Mouse (Mus musculus): ENCODE data around the gene Npepps.
"Not testable (repeated sequence)": the region's sequence is repeated elsewhere in the genome, so short reads cannot be mapped to it uniquely, and the experiment has no call there.

The Npepps gene

GRCm38 (mm10) chr11:97280216-97280861 lies at the start of gene Npepps:
Npepps (minus strand) TSS chr11:97280638.
- DNase-seq (ENCODE audit: low read depth), result peak; percentile 37

DNA sequence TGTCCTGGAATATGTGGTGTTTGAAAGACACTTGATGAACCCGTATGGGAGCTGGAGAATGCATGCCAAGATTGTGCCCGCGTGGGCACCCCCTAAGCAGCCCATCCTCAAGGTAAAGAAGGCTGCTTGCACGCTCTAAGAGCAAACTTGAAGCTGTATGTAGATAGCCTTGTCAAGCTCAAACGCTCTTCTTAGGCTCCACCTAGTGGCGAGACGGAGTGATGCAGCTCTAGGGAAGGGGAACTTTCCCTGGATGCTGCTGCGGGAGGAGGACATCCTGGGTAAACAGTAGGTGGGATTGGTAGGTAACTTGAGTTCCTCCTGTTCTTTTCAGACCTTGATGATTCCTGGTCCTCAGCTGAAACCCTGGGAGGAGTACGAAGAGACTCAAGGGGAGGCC lies 47.7 kb upstream of the Npepps start:
- DNase-seq (ENCODE audit: low read depth), result no peak

- no peak for DNase-seq (ENCODE audit: low read depth)
These were observed 44.8 kb upstream of the Npepps start for GRCm38 (mm10) chr11:97325224-97325623.

- DNase-seq (ENCODE audit: low read depth), result not testable (repeated sequence)
These were observed 41.6 kb upstream of the Npepps start for GRCm38 (mm10) chr11:97321894-97322600.

GRCm38 (mm10) chr11:97321197-97321596 lies 40.8 kb upstream of the Npepps start:
- no peak for DNase-seq (ENCODE audit: low read depth)

DNA sequence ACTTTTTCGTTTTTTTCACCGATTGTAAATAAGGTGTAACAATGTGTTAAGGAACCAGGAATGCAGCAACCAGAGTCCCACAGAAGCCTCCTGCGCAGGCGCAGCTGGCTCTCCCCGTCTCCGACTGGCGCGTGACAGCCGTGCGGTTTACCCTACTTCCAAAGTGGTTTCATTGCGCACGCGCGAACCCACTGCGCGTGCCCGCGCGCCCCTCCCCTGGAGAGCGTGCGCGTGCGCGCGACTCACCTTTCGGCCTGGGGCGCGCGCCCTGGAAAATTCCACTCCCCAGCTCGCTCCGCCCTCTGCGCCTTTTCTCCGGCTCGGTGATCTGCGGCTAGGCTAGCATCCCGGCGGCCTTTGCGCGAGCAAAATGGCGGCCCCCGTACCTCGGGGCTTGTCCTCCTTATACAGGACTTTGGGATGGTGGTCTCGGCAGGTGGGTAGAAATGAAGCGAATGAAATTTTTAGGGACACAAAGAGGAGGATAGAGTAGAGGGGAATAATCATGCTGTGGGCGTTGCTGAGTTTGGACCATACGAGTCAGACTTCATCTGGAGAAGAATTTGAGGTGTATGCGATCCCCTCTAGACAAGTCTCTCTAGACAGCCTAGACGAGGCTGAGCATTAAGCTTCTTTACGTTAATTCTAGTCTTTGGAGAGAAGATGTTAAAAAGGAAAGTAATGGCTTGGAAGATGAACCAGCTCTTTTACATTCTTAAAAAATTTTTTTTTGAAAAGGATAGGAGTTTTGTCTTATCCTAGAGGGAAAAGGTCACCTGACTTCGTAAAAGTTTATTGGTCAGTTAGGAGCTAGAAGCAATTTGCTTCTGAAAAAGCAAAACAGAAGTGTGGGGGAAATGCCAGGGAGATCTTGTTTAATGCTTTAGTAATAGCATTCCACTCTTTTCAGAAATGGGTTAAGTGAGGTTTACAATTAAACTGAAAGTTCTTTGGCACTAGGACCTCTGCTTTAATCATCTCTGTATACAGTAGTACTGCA lies 35.4 kb upstream of the Npepps start, which contains the start of gene Mrpl45:
Gene Mrpl45, plus strand, starts transcription at position 213 of the 1,000 bp plus-strand sequence.
- peak; percentile 97 for DNase-seq (ENCODE audit: low read depth)

- no peak for DNase-seq (ENCODE audit: low read depth)
These were observed 34.5 kb upstream of the Npepps start for GRCm38 (mm10) chr11:97314751-97315503.

DNA sequence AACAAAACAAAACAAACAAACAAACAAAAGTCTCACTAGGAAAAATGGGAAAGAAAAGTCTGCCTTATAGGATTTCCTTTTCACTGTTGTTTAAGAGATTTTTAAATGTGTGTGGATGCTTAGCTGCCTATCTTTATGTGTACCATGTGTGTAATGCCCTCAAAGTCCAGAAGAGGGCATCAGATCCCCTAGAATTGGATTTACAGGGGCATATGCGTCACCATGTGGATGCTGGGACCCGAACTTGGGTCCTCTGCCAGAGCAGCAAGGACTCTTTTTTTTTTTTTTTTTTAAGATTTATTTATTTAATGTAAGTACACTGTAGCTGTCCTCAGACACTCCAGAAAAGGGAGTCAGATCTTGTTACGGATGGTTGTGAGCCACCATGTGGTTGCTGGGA lies 33.7 kb upstream of the Npepps start:
- no peak for DNase-seq (ENCODE audit: low read depth)

DNA sequence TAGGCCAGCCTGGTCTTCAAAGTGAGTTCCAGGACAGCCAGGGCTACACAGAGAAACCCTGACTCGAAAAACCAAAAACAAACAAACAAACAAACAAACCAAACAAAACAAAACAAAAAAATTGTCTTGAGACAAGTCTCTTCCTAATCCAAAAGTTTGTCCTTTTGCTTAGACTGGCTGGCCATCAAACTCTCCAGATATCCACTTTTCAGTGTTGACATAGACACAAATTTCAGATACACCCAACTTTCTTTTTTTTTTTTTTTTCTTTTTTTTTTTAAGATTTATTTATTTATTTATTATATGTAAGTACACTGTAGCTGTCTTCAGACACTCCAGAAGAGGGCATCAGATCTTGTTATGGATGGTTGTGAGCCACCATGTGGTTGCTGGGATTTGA lies 32.4 kb upstream of the Npepps start:
- not testable (repeated sequence) for DNase-seq (ENCODE audit: low read depth)

DNA sequence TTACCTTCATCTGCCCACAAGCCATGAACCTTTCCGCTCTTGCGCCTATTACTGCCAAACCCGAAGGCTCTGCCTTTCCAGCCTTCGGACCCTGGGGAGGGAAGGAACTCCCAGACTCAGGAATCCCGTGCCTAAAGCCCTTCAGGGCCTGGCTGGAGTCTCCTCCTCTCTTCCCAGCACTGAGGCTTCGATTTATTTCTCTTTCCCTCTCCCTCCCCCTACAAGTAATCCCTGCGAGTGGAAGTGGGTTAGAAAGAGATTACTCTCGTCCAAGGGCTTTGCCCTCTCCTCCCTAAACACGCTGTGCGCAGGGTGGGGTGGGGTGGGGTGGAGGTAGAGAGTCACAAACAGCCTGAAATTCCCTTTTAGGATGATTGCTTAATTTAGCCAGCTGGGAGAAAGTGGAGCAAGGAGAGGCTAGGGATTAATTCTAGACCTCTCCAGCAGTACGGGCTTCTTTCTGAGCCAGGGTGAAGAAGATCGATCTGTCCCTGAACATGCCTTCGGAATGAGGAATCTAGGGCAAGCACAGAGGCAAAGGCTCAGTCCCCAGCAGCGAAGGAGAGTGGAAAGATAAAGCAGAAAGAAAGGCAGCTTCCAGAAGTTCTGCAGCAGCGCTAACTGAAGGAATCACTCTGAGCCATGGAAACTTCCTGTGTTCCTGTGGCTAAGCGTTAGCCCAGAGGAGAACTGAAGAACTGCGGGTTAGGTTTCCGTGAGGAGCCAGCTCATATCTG lies 30.6 kb upstream of the Npepps start:
- DNase-seq (ENCODE audit: low read depth), result no peak

GRCm38 (mm10) chr11:97309911-97310571 lies 29.6 kb upstream of the Npepps start:
- peak; percentile 60 for DNase-seq (ENCODE audit: low read depth)

- peak; percentile 37 for DNase-seq (ENCODE audit: low read depth)
These were observed 29.0 kb upstream of the Npepps start for GRCm38 (mm10) chr11:97309451-97309836.

DNA sequence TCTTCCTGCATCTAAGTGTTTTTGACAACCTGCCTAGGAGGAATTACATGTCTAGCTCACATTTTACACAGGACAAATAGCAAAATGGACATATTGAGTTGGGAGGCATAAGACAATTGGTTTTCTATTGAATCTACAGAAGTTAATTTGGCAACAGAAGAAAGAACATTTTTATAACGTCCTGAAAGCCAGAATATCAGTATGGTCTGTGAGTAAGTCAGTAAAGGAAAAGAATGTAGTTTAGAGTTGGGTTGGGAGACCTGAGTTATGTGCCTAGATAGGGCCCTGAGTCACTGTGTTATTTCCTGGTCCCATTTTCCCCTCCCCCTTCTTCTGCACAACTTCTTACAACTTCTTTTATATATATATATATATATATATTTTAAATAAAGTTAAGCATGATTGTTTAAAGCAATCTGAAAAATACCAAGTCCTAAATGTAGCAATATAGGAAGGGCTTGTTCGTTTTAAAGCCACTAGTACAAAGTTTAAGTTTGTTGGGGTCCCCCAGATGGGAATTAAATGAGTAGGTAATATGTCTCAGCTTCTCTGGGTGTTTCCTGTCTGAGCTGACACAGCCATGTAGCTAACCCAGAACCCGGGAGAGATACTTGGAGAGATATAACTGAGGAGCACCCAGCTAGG lies 28.5 kb upstream of the Npepps start:
- no peak for DNase-seq (ENCODE audit: low read depth)

GRCm38 (mm10) chr11:97307294-97308069 lies 27.0 kb upstream of the Npepps start:
- no peak for DNase-seq (ENCODE audit: low read depth)

DNA sequence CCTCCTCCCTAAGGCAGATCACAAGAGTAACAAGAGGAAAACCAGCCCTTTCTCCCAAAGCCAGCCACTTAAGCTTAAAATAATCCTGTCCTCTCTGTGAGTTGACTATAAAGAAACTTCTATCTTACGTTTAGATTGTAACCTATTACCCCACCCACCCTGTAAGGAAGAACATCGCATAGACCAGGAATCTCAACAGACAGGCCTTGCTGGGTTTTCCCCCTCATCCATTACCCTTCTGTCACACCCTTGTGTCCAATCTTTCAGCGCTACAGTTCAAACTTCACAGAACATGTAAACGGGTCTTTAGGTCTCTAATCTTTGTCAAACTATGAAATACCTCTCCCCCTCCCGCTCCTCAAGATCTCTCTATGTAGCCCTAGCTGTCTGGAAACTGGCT lies 24.2 kb upstream of the Npepps start:
- DNase-seq (ENCODE audit: low read depth), result no peak

GRCm38 (mm10) chr11:97302231-97302781 lies 21.9 kb upstream of the Npepps start:
- DNase-seq (ENCODE audit: low read depth), result no peak

- DNase-seq (ENCODE audit: low read depth), result no peak
These were observed 21.0 kb upstream of the Npepps start for GRCm38 (mm10) chr11:97301406-97301805.

- DNase-seq (ENCODE audit: low read depth), result no peak
These were observed 19.5 kb upstream of the Npepps start for GRCm38 (mm10) chr11:97299939-97300338.

DNA sequence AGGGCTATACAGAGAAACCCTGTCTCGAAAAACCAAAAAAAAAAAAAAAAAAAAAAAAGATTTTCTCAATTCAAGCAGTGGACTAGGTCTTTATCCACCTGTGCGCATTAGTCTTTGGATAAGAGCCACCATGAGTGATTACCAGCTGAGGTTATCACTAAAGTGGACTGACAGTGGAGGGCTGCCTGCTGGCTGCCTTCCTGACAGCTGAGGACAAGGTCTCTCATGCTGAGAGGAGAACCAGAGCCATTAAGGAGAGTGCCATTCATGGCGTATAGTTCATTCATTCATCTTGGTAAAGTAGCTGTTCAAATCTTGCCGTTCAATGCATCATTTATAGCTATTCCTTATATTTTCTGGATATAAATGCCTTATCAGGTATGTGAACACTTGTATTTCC lies 16.1 kb upstream of the Npepps start:
- DNase-seq (ENCODE audit: low read depth), result no peak
